Mouse (Mus musculus): ENCODE measurements around the gene Homer1. TPM values are rescaled to one million over a fixed set of nuclear protein-coding genes. Genes with fewer than 3 reads are reported as not detected.

The Homer1 gene
- polyA plus RNA-seq, 1 experiment from 2014 or later, result 18.4 TPM

DNA sequence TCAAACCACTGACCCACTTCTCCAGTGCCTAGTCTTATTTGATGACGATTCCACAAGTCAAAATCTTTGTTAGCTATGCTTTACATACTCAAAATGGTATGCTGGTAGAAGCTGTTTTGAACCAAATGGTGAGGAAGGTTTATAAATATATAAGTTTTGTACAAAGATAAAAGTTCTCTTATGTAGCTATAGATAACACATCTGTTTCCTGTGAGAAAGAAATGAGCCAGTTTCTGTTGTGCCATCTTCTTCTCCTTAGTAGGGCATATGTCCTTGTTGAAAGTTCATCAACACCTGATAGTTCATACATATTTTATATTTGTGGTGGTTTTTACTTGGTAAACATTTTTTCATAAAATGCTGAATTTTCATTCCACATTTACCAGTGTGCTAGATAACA is 45.0 kb downstream of the Homer1 start:
- DNase-seq (ENCODE audit: low spot score), result no peak
- Histone ChIP-seq H3K27me3 (ENCODE audit: insufficient read depth, poor library complexity, severe bottlenecking) (no peaks in the 10 kb centered on the region), H3K27ac (no peak overlapping the region), H3K4me3 (no peak overlapping the region), H3K9me3 (no peaks in the 10 kb centered on the region), H3K36me3 (peaks cover 22% of the 10 kb centered on the region; the same call in 1 of the 2 replicates), H3K4me1 (no peaks in the 10 kb centered on the region)
- WGBS, result 89% methylated on average over 1 of the region's 1 CpGs

DNA sequence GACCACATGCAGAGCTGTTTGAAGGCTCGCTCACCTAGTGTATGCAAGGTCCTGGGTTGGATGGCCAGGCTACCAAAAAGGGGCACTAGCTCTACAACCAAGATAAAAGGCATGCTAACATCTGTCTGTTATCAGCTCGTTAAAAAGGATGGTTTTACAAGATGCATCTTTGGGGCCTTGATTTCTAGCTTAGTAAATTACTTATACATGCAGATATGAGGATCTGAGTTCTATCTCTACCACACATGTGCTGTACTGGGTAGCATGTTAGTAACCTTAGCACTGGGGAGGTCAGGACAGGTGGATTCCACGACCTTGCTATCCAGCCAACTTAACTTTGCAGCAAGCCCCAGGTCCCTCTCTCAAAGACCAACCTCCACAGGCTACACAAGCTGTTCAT is 46.4 kb downstream of the Homer1 start:
- DNase-seq (ENCODE audit: low spot score), result no peak
- Histone ChIP-seq H3K27ac (no peak overlapping the region), H3K27me3 (ENCODE audit: insufficient read depth, poor library complexity, severe bottlenecking) (no peaks in the 10 kb centered on the region), H3K4me3 (no peak overlapping the region), H3K36me3 (peaks cover 26% of the 10 kb centered on the region; the same call in 1 of the 2 replicates), H3K4me1 (no peaks in the 10 kb centered on the region), H3K9me3 (no peaks in the 10 kb centered on the region)
- WGBS, result 74% methylated on average over 3 of the region's 3 CpGs

DNA sequence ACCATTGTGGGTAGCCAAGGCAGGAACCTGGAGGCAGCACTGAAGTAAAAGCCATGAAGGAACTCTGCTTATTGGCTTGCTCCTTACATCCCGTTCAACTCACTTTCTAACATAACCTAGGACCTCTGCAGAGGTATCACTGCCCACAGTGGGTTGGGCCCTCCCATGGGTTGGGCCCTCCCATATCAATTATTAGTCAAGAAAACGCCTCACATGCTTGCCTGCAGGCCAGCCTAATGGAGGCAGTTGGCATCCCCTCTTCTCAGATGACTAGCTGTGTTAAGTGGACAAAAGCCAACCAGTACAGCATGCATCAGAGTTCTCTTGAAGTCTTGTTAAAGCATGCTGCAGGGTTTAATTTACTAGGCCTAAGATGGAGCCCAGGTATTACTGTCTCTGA is 52.6 kb downstream of the Homer1 start:
- peaks cover 27% of the 10 kb centered on the region; the same call in 1 of the 2 replicates for H3K36me3 ChIP-seq
- H3K27me3 ChIP-seq (ENCODE audit: insufficient read depth, poor library complexity, severe bottlenecking), result no peaks in the 10 kb centered on the region
- DNase-seq (ENCODE audit: low spot score), result no peak
- no peaks in the 10 kb centered on the region for H3K9me3 ChIP-seq
- H3K27ac ChIP-seq, result no peak overlapping the region
- no peak overlapping the region for H3K4me3 ChIP-seq
- 82% methylated on average over 2 of the region's 2 CpGs for WGBS
- H3K4me1 ChIP-seq, result no peaks in the 10 kb centered on the region

DNA sequence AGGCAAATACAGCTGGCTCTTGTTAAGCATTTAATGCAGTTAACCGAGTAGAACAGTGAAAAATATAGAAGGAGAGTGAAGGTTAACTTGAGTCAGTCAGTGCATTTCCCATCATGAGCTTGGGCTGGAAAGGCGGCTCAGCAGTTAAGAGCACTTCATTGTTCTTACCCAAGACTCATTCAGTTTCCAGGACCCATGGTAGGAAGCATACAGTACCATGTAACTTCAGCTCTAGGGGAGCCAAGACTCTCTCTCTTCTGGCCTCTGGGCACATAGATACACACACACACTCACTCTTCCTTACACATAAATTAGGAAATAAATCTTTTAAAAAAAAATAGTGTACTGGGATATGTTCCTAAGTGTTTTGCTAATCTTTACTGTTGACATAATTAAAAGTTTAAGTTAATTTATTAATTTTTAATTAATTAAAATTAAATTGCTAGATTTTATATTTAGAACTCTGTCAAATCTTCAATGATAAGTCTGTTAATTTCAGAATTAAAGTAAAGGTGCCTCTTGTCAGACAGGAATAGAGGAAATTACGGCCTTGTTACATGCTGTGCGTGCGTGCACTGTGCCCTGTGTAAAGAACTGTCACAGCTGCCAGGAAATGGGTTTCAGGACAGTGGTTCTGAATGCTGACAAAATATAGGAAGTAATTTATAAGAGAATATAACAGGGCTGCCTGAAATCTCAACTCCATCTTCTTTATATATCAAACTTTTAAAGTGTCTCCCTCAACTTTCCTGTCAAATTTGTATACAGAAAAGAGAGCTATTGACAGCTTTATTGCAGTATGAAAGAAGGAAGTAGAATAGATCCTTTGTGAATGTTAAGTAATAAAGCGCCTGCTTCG is 55.2 kb downstream of the Homer1 start:
- Histone ChIP-seq H3K27ac (no peak overlapping the region), H3K4me3 (no peak overlapping the region), H3K4me1 (no peaks in the 10 kb centered on the region), H3K36me3 (peaks cover 24% of the 10 kb centered on the region; the same call in 1 of the 2 replicates), H3K27me3 (ENCODE audit: insufficient read depth, poor library complexity, severe bottlenecking) (no peaks in the 10 kb centered on the region), H3K9me3 (no peaks in the 10 kb centered on the region)
- no peak for DNase-seq (ENCODE audit: low spot score)
- WGBS, result 90% methylated on average over 7 of the region's 7 CpGs

DNA sequence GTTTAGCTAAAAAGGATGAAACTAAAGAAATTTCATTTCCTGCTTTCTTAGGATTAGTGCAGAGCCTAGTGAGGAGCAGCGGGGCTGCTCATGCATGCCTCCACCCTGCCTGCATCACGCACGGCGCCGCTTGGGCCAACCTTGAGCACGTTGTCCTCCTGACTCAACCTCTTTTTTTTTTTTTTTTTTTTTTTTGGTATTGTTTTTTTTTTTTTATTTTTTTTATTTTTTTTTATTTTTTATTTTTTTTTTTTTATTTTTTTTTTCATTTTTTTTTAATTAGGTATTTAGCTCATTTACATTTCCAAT is 55.8 kb downstream of the Homer1 start:
- Histone ChIP-seq H3K4me3 (no peak overlapping the region), H3K4me1 (no peaks in the 10 kb centered on the region), H3K9me3 (no peaks in the 10 kb centered on the region), H3K27ac (no peak overlapping the region), H3K36me3 (peaks cover 22% of the 10 kb centered on the region; the same call in 1 of the 2 replicates), H3K27me3 (ENCODE audit: insufficient read depth, poor library complexity, severe bottlenecking) (no peaks in the 10 kb centered on the region)
- DNase-seq (ENCODE audit: low spot score), result no peak
- 94% methylated on average over 6 of the region's 6 CpGs for WGBS

DNA sequence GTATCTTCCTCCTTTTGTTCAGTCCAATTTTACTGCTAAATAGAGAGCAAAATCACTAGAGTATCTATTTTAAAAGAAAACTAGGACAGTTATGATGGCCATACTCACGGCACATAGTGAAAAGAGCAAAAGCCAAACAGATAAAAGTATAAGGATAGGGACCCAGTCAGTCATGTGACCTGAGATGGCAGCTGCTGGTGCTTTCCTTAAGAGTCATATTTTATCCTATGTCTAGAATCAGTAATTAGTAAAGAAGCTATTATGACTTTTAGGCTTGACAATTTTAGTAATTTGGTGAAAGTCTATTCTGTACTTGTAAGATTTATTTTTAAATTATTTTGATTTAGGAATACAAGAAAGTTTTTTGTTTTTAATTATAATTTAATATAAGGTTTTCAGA is 59.1 kb downstream of the Homer1 start:
- peaks cover 12% of the 10 kb centered on the region for H3K36me3 ChIP-seq
- DNase-seq (ENCODE audit: low spot score), result no peak
- 84% methylated on average over 1 of the region's 1 CpGs for WGBS
- H3K4me3 ChIP-seq, result no peak overlapping the region
- no peaks in the 10 kb centered on the region for H3K4me1 ChIP-seq
- no peaks in the 10 kb centered on the region for H3K9me3 ChIP-seq
- H3K27ac ChIP-seq, result no peak overlapping the region
- H3K27me3 ChIP-seq (ENCODE audit: insufficient read depth, poor library complexity, severe bottlenecking), result no peaks in the 10 kb centered on the region

DNA sequence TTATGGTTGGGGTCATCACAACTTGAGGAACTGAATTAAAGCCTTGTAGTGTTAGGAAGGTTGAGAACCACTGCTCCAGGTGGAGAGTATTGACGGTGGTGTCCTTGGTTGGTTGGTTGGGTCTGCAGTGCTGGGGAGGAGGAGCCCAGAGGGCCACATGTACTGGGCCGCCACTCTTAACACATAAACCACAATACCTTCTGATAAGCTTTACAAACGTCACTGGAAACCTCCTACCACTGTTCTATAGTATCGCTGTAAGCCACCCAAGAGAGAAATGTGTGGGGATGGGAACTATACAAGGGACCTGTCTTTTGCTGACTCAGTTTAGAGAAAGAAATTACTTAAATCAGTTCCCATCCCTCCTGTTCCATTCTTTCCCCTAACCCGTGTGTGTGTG is 68.1 kb downstream of the Homer1 start:
- Histone ChIP-seq H3K27me3 (ENCODE audit: insufficient read depth, poor library complexity, severe bottlenecking) (no peaks in the 10 kb centered on the region), H3K36me3 (peaks cover 13% of the 10 kb centered on the region), H3K4me1 (no peaks in the 10 kb centered on the region), H3K27ac (no peak overlapping the region), H3K9me3 (no peaks in the 10 kb centered on the region), H3K4me3 (no peak overlapping the region)
- DNase-seq (ENCODE audit: low spot score), result no peak
- 78% methylated on average over 5 of the region's 5 CpGs for WGBS

DNA sequence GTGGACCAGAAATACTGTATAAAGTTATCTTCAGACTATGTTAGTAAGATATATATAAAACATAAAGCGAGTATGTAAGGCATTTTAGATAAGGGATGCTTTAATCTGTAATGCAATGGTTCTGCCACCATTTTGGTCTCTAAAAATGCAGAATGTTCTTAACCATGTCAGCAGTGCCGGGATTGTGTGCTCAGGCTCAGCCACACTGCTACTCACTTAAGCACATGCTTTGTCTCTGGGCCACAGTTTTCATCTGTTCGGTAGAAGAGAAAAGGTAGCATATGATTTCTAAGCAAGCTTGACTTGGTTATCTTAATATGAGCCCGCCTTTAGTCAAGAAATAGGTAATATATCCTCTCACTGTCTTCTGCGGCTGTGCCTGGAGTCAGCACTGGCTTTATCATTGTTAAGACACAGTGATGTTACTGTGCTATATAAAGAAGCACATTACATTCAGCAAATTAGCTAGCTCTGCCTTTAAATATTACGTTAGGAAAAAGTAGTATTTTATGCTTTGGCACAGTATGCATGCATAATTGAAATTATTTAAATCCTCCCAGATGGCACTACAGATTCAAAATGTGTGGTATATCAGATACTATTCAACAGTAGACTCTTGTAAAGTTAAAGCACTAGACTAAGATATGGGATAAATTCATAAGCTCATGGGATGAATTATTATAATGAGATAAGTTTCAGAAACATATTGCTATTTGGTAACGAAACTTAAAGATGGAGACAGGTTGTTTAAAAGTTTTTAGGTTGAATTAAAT is 69.6 kb downstream of the Homer1 start:
- Histone ChIP-seq H3K4me3 (no peak overlapping the region), H3K36me3 (peaks cover 6% of the 10 kb centered on the region; the same call in 1 of the 2 replicates), H3K27me3 (ENCODE audit: insufficient read depth, poor library complexity, severe bottlenecking) (no peaks in the 10 kb centered on the region), H3K4me1 (no peaks in the 10 kb centered on the region), H3K27ac (no peak overlapping the region), H3K9me3 (no peaks in the 10 kb centered on the region)
- 91% methylated on average over 7 of the region's 7 CpGs for whole genome bisulfite sequencing
- DNase-seq (ENCODE audit: low spot score), result no peak

DNA sequence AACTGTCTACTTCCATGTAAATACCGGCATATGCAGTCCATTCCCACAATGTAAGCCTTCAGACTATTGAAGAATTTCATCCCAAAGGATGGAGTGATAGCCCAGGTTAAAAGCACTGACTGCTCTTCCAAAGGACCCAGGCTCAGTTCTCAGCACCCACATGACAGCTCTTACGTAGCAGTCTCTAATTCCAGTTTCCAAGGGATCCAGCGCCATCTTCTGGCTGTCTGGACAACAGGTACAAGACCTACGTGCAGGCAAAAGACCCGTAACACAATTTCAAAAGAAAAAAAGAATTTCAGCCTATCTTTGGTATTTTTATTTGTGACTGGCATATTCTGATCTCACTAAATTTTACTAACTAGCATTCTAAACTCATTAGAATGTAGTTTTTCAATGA is 75.0 kb downstream of the Homer1 start:
- Histone ChIP-seq H3K4me3 (no peak overlapping the region), H3K27ac (no peak overlapping the region), H3K9me3 (no peaks in the 10 kb centered on the region), H3K4me1 (no peaks in the 10 kb centered on the region), H3K36me3 (peaks cover 10% of the 10 kb centered on the region; the same call in 1 of the 2 replicates), H3K27me3 (ENCODE audit: insufficient read depth, poor library complexity, severe bottlenecking) (no peaks in the 10 kb centered on the region)
- DNase-seq (ENCODE audit: low spot score), result no peak
- WGBS, result 89% methylated on average over 5 of the region's 5 CpGs

DNA sequence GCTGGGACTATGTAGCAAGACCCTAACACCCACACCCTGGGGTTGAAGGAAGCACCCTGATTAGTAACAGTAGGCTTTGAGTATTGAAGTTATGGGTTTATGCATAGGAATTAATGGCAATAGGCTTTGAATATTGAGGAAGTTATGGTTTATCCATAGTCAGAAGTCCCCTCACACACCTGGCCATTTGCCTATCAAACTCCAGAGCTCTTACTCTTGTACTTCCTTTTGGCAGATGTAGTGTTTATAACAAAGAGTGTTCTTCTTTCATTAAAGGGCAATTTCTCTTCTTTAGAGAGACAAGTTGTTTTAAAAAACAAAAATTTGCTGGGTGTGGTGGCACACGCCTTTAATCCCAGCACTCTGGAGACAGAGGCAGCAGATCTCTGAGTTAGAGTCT is 79.1 kb downstream of the Homer1 start:
- no peak overlapping the region for H3K27ac ChIP-seq
- H3K4me1 ChIP-seq, result peaks cover 4% of the 10 kb centered on the region; the same call in 1 of the 2 replicates
- 88% methylated on average over 1 of the region's 1 CpGs for WGBS

DNA sequence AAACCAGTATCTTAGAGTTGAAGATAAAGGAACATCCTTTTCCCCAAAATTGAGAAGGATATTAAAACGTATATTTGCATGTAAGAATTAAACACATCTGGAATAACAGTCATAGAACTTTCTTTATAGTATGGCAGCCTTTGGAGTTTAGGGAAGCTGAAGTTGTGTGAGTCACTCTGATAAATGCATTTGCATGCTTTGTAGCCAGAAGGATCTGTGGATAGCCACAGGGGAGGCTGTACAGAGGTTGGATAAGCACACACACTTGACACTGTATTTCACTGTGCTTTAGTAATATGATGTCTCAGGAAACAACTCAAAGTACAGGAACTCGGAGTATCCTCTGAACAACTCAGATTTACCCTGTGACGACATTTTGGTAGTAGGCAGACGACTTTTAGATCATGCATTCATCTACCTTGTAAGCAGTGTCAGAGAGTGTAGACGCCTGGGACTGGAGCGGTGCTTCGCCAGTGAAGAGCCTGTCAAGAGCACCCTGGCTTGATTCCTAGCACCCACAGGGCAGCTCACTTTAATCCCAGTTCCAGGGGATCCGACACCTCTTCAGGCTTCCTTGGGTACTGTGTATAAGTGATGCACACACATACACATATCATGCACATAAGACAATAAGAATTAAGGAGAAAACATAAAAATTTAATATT is 81.1 kb downstream of the Homer1 start:
- no peak overlapping the region for H3K4me3 ChIP-seq
- H3K4me1 ChIP-seq, result peaks cover 15% of the 10 kb centered on the region
- no peaks in the 10 kb centered on the region for H3K9me3 ChIP-seq
- DNase-seq (ENCODE audit: low spot score), result no peak
- 65% methylated on average over 8 of the region's 8 CpGs for WGBS
- H3K36me3 ChIP-seq, result no peaks in the 10 kb centered on the region
- no peaks in the 10 kb centered on the region for H3K27me3 ChIP-seq (ENCODE audit: insufficient read depth, poor library complexity, severe bottlenecking)
- peak overlapping the region; percentile 72 for H3K27ac ChIP-seq

More for the DNA sequence above, 79.1 kb downstream of the Homer1 start:
- H3K4me3 ChIP-seq, result no peak overlapping the region
- no peaks in the 10 kb centered on the region for H3K27me3 ChIP-seq (ENCODE audit: insufficient read depth, poor library complexity, severe bottlenecking)
- no peaks in the 10 kb centered on the region for H3K9me3 ChIP-seq
- DNase-seq (ENCODE audit: low spot score), result no peak
- peaks cover 10% of the 10 kb centered on the region; the same call in 1 of the 2 replicates for H3K36me3 ChIP-seq

DNA sequence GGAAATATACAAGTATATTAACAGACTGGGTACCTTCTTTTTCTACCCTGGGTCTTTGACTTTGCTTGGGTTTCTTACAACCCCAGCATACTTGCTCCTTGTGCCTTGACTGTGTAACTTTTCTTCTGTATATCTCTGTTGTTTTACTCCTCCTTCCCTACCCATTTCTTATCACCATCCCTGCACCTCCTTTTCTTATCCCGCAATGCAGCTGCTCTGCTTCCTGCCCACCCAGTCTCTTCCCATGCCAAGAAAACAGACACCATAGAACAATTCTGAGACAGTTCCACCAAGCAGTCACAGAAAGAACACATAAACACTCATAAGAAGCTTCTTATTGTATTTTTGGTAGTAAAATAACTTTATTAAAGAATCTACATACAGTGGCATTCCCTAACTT is 81.9 kb downstream of the Homer1 start:
- H3K4me1 ChIP-seq, result peaks cover 15% of the 10 kb centered on the region
- peak overlapping the region; percentile 72; the same call in 1 of the 2 replicates for H3K27ac ChIP-seq
- no peaks in the 10 kb centered on the region for H3K9me3 ChIP-seq
- H3K36me3 ChIP-seq, result no peaks in the 10 kb centered on the region
- no peaks in the 10 kb centered on the region for H3K27me3 ChIP-seq (ENCODE audit: insufficient read depth, poor library complexity, severe bottlenecking)
- WGBS, result 39% methylated on average over 1 of the region's 1 CpGs
- H3K4me3 ChIP-seq, result no peak overlapping the region
- no peak for DNase-seq (ENCODE audit: low spot score)

DNA sequence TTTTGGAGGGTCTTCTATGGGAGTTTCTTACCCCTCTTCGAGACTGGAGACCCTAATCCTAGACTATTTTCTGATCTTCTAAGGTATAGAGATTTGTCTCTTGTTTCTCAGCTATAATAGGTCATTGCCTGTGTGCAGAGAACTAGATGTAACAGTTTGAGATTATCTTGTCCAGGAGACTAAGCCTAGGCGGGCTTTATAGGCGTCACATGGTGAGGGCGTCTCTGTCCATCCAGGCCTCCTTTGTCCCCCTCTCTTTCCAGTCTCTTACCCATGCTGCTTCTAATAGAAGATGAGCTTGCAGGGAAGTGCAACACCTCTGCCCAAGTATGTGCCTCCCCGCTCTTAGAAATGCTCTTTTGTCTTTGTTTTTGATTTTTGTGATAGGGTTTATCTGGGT is 83.7 kb downstream of the Homer1 start:
- H3K4me3 ChIP-seq, result no peak overlapping the region
- H3K27me3 ChIP-seq (ENCODE audit: insufficient read depth, poor library complexity, severe bottlenecking), result no peaks in the 10 kb centered on the region
- 0 out of 2 replicates have a peak, but pooled peaks cover 2% of the 10 kb centered on the region for H3K36me3 ChIP-seq
- no peaks in the 10 kb centered on the region for H3K9me3 ChIP-seq
- no peak overlapping the region for H3K27ac ChIP-seq
- 73% methylated on average over 5 of the region's 5 CpGs for WGBS
- DNase-seq (ENCODE audit: low spot score), result no peak
- peaks cover 15% of the 10 kb centered on the region for H3K4me1 ChIP-seq

All from heart, embryonic 10.5 days (tissue).